Mouse (Mus musculus) ovary, adult 18-20 months (tissue): ENCODE measurements around the gene Pgbd1.
"Not testable (repeated sequence)": the region's sequence is repeated elsewhere in the genome, so short reads cannot be mapped to it uniquely, and the experiment has no call there.

Experiments
- DNase-seq: peaks from one replicate; pipeline ENCODE4 v3.0.0; 2022; ENCODE audit warnings: low spot score, mixed read lengths

The Pgbd1 gene

DNA sequence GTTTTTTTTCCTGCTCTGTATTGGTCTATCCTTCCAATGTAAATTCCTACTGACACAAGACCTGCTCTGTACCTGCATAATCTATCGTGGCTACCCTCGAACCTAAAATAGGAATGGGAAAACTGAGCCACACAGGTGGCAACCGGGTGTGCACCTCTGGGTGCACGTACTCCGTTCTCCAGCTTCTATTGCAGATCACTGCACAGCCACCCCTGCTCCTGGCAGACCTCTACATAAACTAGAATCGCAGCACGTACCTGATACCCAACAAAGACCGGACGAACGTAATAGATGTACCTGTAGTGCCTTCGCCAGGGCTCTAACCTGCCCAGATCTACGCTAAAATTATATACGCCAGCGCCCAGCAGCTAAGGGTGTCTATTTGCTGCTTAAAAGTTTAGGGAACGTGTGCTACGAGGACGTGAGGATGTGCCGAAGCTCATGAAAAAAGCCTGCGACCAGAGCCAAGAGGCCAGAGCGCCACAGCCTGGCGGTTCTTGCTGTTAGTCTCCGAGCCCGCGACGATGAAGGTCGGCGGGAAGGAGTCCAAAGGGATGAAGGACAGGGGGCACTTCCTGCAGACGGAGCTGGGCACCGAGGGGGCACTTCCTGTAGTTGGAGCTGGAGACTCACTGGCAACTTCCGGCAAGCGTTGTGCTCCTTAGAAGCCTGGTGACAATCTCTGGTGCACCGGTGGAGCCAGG lies at the start of gene Pgbd1:
Gene Pgbd1 (minus strand): TSS at position 556 of the 704 bp plus-strand sequence.
- peak; percentile 75 for DNase-seq

DNA sequence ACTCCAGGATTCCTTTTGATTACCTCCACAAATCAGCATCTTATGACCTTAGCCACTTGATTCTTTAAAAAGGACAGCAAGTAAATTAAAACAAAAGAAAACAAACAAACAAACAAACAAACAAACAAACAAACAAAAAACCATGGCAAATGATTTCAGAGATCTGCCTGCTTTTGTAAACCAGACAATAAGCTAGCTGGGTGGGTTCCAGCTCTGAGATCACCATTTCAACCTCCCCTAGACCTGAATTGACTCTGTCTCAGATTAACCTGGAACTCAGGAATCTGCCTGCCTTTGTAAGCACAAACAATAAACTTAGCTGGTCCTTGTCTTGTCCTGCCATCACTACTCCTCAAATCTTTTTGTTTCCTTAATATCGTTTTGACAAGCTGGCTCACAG lies 46.0 kb upstream of the Pgbd1 start:
- no peak for DNase-seq

DNA sequence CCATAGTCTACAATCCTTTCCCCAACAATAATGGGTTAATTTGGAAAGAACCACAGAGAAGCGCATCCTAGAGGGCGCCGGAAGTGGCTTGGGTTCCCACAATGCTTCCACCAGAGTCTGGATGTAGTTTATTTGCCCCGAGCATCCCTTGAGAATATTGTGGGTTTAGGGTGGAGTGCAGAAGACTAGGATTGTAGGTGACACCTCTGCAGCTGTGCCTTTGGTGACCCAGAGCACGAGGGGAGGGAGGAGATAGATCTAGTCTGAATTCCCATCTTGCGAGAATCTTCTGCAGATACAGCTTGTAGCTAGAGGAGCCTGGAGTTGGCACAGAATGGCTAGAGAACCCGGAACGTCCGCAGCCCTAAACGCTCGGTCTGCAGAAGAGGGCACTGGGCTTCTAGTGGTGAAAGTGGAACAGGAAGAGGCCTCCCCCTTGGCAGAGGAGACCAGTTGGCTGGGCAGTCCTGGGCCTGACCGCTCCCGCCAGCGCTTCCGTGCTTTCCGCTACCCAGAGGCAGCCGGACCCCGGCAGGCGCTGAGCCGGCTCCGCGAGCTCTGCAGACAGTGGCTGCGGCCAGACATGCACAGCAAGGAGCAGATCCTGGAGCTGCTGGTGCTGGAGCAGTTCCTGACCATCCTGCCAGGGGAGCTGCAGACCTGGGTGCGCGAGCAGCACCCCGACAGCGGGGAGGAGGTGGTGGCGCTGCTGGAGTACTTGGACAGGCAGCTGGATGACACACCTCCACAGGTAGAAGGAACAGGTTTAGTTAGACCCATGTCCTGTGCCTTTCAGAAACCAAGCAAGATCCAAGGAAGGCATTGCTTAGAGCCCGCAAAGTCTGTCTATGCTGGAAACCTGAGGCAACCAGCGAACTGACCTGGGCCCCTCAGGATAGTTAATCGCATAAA lies 38.2 kb upstream of the Pgbd1 start, which contains the start of the genes Zkscan4 and Gm10065:
Gene Zkscan4 (plus strand): TSS at position 149 of the 912 bp plus-strand sequence.
Gene Gm10065 (minus strand): TSS at position 683 of the 912 bp plus-strand sequence.
- peak; percentile 40 for DNase-seq

DNA sequence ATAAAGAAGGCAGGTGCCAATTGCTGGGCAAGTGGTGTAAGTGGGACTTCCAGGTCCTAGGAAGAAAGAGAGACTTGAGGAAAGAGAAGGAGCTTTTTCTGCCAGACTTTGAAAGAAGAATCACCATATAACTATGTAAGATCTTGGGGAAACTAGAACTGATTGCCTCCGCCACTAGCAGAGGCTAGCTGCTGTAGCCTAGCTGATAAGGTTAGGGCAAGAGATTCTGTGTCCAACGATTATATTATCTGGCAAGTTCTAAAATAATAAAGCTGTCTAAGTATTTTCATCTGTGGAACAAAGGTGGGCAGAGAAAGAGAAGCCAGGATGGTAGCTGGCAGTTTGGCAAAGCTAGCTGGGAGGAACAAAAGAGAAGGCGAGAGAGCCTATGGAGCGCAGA lies 31.6 kb upstream of the Pgbd1 start:
- DNase-seq = no peak

DNA sequence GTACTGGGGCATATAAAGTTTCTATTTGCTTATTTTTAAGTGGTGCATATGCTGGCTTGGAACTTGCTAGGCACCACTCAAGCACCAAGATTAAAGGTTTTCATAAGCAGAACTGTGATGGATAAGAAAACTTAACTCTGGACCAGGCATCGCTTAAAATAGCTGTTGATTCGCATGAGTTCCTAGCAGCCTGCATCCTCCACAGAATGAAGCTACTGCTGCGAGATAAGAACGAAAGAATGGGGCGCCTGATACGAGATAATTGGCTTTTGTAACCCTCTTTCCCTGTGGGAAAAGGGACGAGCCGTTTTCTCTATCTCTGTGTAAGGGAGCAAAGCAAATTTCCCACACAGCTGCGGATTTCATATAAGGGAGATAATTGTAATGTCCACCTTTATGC lies 28.2 kb upstream of the Pgbd1 start:
- DNase-seq = no peak

DNA sequence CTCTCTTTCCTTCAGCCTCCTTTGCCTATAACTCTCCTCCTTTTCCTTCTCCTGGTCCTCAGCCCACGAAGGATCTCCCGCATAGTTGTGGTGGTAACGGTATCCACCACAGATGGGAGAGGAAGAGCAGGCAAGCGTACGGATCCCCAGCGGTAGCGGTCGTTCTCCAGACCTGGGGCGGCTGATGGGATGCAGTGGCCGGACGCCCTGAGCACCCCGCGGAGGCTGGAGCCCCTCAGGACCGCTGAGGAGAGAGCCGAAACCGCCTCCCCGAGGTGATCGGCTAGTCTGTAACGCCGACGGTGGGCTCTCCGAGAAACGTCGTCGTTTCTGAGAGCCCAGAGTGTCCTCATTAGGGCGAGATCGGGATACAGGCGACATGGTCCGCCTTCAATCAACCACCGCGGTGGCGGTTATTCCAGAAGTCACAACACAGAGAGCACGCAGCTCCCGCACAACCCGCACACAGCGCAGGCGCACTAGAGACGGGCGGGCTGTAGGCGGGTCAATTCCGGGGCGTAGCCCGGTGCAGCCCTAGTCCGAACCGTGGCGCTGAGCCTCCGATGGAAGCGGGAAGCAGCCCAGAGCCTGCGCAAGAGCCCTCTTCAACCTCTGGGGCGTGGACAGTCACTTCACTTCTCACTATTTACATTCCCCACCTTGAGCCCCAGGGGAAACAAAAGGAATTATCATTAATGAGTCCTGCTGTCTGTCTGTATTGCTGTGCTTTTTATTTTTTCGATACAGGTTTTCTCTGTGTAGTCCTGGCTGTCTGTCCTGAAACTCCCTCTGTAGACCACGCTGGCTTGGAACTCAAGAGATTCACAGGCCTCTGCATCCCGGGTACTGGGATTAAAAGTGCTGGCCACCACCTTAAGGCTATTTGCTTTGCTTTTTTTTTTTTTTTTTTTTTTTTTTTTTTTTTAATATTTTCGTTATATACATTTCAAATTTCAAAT lies 27.5 kb upstream of the Pgbd1 start, which contains the start of gene Nkapl:
Gene Nkapl (minus strand): TSS at position 449 of the 959 bp plus-strand sequence.
- peak; percentile 77 for DNase-seq

DNA sequence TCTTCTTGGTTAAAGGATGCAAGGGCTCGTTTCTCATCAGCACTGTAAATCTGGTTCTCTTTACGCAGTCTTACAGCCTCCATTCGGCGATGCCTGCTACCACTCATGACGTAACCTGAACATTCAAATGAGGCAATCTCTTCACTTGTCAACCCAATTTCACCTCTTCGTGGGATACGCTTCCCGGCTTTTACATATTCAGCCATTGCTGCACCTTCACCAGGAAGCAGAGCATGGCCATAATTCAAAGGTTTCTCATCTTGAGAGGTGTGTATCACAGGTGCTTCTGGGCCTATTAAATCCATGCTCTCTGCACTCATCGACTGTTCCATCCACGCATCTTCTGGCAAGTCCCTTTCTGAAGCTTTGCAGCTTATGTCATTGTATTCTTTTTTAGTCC lies 26.5 kb upstream of the Pgbd1 start:
- DNase-seq = no peak

DNA sequence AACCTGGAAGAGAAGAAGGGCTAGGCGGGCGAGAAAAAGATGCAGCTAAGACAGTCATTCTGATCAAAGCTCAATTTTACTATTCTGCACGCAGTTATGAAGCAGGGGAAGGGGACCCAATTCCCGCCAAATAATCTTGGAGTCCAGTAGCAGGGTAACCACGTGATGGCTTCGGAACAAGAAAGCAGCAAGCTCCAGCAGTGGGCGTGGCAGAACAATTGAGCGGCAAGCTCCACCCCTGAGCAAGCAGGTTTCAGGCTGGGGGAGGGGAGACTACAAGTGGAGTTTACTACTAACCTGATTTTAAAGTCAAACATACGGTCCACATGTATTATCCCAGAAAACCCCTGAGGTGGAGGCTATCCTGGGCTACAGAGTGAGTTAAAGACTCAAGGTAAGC lies 21.7 kb upstream of the Pgbd1 start:
- DNase-seq = not testable (repeated sequence)

DNA sequence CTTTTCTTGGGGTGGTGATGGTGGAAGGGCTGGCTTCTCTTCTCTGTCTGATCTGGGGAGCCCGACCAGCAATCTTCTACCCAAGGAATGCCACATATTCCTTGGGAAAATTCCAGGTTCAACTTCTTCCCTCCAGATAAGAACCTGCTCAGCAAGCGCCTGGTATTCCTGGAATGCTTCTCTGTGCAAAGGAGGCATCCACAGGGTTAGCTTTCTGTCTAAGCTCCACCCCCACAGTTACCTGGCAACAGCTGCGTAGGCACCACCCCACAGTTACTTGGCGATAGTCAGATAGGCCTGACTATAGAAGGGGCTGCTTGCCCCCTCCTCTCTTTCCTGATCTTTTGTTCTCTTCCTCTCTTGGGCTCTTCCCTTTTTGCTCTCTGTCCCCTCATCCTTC lies 15.5 kb upstream of the Pgbd1 start:
- no peak for DNase-seq

DNA sequence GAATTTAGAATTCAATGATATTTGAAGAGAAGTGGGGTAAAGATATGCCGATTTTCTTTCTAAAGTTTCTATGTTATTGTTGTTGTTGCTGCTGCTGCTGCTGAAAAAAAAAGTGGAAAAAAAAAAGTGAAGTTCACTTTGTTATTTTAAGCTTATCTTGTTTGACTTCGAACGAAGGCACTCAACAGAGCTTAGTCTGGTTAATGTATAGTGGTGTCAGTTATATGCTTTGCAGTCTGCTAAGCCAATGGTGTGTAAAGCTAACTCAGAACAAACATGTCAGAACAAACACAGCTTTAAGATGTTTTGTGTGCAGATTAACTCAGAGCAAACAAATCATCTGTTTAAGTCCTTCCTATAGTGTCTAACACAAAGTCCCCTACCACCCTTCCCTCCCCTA lies 13.3 kb upstream of the Pgbd1 start:
- DNase-seq = no peak

DNA sequence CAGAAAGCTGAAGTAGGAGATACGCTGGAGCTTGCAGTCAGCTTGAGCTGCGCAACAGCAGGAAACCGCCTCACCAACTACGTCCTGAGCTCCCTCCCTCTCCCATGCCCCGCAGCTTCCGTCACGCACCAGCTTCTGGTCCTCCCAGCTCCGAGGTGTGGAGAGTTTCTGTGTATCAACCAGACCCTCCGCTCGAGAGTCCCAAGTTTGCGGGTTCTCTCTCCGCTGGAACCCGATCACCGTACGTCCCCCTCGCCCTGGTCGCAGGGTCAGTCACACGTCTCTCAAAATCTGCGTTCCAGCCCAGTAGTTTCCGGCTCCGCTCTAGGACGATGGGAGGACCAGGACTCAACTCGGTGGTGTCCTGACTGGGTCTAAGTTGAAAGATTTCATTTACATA lies 12.6 kb upstream of the Pgbd1 start, which contains the start of gene Zscan26:
Gene Zscan26 (minus strand): TSS at position 282 of the 400 bp plus-strand sequence.
- DNase-seq = peak; percentile 63

DNA sequence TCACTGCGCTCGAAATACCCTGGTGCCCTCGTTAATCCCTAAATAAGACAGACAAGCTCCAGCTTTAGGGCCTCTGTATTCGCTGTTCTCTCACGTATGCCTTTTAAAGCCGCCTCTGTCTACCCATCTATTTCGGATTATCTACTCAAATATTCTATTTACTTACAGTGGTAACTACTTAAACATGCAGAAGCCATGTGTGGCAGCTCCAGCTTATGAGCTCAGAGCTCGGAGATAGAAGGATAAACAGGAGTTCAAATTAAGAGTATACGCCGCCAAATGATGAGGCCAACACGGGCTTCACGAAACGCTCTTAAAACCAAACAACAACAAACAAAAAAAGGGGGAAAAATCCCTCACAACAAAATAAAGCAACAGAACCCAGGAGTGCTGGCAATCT lies 12.2 kb upstream of the Pgbd1 start:
- no peak for DNase-seq

DNA sequence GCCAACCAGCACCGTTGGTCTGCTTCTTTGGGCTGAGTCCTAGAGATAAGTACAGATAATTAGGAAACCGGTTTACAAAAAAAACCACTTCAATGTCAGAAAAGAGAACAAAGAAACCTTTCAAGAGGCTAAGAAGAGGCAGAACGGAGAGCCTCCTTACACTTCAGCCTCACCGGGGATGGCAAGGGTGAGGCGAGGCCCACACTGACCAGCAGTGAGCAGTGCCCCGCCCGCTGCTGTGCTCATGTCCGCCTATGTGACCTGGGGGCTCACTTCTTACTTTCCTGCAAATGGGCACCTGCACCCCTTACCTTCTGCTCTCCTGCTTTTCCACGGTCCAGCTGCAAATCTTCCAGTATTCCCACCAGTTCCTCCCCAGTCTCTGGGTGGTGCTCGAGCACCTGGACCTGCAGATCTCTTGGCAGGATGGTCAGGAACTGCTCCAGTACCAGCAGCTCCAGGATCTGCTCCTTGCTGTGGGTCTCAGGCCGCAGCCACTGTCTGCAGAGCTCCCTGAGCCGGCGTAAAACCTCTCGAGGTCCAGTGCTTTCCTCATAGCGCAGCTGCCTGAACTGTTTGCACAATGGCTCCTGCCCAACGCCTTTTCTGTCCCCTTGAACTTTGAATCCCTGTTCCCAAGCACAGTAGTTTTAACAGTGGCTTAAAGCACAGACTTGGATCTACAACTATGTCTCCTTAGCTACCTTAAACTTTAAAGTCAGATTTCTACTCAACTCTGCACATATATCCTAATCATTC lies 7.2 kb upstream of the Pgbd1 start:
- DNase-seq = no peak

DNA sequence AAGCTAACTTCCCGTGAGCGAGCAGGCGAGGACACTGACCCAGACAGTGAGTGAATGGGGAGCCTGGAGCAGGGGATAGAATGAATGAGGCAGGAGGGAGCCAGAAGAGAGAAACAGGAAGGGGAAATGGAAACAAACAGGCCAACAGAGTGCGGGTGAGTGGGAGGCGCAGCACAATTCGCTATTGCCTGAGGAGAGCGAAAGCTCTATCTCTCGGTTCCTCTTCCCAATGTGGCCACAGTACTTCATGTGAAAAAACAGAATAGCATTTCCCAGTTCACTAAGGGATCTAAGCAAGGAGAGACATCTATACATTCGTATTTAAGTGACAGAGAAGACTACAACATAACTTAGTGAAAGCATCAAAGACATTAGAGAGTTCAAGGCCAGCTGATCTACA lies 5.9 kb upstream of the Pgbd1 start:
- no peak for DNase-seq

DNA sequence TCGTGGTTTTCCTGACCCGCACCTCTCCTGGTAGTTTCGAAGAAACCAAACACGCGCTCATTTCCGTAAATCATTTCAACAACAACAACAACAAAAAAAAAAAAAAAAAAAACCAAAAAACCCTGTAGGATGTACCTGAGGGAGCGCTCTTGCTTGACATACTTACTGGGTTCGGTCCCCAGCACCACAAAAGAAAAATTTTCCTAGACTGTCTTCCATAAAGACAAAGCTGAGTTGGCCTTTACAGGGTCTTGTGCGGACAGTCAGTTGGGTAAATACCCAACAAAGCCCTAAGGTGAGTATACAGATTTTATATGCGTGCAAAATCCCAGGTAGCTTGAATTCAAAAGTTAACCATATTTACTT lies 332 bp upstream of the Pgbd1 start:
- DNase-seq = no peak

DNA sequence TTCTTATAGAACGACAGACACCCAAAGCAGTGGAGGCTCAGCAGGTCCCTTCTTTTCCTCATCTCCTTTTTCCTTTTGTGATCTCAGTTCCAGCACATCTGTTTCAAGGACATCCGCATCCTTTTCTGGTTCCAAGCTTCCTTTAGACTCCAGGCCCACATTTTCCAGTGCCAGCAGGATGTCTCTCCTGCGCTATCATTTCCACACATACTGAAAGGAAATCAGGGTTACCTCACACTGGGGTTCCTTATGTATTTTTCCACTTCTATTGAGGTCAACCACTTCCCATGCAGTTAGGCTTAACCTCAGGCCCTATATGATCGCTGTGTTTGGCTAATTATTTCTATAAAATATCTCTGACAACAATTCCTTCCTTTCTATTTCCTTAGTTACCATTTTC lies 5.4 kb downstream of the Pgbd1 start:
- DNase-seq = no peak

DNA sequence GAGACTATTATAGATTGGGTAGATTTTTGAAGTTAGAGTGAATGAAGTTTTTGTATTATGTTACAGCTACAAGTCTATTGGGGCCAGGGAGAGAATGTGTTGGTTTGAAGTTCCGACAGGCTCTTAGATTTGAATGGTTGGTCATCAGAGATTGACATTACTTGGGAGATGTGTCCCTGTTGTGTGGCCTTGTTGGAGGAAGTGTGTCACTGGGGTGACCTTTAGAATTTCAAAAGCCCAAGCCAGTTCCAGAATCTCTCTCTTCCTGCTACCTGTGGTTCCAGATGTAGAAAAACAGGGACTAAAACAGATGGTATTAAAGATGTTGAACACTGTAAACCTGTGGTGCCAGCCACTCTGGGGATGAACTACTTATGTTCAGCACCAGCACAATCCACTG lies 13.2 kb downstream of the Pgbd1 start:
- no peak for DNase-seq

DNA sequence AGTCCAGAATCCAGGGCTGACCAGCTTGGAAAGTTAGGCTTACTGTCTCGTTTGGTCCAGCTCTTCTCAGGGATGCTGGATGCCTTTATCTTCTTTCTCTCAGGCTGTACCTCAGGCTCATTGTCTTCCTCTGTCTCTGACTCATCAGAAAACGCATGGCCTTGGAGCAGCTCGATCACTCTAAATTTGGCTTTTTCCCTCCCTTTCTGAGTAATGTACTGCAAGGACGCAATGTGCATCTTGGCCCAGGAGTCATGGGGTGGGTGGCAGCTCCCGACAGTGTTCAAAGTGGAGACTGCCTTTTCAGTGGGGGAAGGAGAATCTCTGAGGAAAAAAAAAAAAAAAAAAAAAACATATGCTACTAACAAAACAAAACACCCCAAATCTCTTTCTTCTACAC lies 17.6 kb downstream of the Pgbd1 start:
- DNase-seq = peak; percentile 26

DNA sequence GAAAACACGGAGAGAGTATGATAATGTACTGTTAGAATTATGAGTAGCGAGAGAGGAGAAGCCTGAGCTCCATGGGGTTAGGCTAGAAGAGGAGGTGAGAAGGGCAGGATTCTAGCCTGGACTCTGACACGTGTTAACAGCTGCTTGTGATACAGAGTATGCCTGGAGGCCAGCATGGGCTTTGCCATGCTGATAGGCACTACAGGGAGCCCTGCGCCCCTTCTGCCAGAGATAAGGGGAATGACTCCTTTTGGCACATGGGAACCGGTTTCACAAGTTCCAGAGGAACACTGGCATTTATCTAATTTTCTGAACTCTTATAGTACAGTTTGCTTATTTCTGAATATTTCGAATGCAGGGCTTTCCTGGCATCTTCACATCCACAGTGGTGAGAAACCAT lies 22.0 kb downstream of the Pgbd1 start:
- DNase-seq = no peak

DNA sequence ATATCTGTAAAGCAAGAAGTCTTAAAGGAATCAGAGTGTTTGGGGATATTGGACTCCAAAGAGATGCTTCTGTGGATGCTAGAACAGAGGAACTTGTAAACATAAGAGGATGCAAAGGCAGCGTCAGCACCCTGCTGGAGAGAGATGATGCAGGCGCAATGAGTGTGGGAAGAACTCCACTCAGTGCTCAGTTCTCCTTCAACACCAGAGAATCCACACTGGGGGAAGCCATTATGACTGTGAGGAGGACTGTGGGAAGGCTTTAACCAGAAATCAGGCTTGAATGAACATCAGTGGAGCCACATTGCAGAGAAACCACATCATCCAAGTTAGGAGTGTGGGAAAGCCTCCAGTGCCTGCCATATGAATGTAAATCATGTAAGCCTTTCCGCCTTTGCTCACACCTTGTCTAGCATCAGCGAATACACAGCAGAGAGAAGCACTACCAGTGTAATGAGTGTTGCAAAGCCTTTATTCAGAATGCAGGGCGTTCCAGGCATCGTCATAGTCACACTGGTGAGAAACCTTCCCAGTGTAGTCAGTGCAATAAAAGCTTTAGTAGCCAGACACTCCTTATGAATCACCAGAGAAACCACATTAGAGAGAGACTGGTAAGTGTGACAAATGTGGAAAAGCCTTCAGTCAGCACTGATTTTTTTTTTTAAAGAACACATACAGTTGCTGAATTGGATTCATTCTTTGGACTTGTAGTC lies 23.4 kb downstream of the Pgbd1 start:
- no peak for DNase-seq
